Mouse (Mus musculus): ENCODE data around the gene Alg11. TPM values are rescaled to one million over a fixed set of nuclear protein-coding genes. Genes with fewer than 3 reads are reported as not detected.

The Alg11 gene
- total RNA-seq, 1 experiment: 44.7 TPM

DNA sequence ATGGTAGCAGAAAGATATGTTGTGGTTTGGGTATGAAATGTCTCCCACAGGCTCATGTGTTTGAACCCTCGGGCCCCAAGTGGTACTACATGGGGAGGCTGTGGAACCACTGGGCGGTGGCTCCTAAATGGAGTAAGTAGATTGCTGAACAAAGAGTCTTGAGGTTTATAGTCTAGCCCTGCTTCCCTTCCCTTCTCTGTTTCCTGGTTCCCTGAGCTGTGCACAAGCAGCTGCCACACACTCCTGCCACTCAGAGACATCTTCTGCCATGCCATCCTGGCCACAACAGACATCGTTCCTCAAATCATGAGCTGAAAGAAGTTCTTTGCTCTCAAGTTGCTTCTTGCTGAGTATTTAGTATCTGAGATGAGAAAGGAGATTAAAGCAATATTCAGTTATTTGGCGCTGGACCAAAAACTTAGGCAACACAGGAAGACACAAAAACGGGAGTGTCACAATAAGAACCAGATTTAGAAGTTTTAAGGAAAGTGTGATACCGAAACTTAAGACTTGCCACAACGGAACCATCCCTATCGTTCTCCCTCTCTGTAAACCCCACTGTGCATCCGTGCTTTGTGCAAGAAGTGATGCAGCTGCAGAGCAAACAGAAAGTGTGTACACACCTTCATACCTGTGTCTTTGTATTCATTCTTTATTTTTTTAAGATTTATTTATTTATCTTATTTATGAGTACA, 18.9 kb downstream of the Alg11 start:
- no peak overlapping the region for H3K4me3 ChIP-seq (ENCODE audit: insufficient read depth in 1 of 2, low read depth in 1 of 2, low read length in 2 of 2, poor library complexity in 1 of 2, severe bottlenecking in 1 of 2)
- no peak for DNase-seq (ENCODE audit: low read depth, low spot score)
- H3K27ac ChIP-seq (ENCODE audit: insufficient read depth, low read depth, low read length, poor library complexity, severe bottlenecking): no peak overlapping the region
- TF ChIP-seq ZNF384 (IDR thresholded peaks at IDR 0.05; ENCODE audit: low read depth, low read length): no peak
- no peak for TF ChIP-seq CHD2 (IDR thresholded peaks at IDR 0.05; ENCODE audit: low read depth, low read length)
- no peak for TF ChIP-seq HCFC1 (IDR thresholded peaks at IDR 0.05; ENCODE audit: borderline replicate concordance, insufficient read depth, low read length)
- H3K36me3 ChIP-seq (ENCODE audit: control insufficient read depth, insufficient read depth, low read length, poor library complexity, severe bottlenecking): no peaks in the 10 kb centered on the region
- no peaks in the 10 kb centered on the region for H3K4me1 ChIP-seq (ENCODE audit: control insufficient read depth in 2 of 2, insufficient read depth in 2 of 2, low read length in 2 of 2, poor library complexity in 1 of 2)
- in situ Hi-C loops (cut with MboI; ENCODE audit: low sequenced_read_pairs in 2 of 2, unreplicated experiment in 2 of 2): no loop called here
- H3K9me3 ChIP-seq (ENCODE audit: control insufficient read depth, insufficient read depth, low read depth, low read length): no peaks in the 10 kb centered on the region
- H3K9ac ChIP-seq (ENCODE audit: insufficient read depth, low read depth, low read length, poor library complexity, severe bottlenecking): no peak overlapping the region

DNA sequence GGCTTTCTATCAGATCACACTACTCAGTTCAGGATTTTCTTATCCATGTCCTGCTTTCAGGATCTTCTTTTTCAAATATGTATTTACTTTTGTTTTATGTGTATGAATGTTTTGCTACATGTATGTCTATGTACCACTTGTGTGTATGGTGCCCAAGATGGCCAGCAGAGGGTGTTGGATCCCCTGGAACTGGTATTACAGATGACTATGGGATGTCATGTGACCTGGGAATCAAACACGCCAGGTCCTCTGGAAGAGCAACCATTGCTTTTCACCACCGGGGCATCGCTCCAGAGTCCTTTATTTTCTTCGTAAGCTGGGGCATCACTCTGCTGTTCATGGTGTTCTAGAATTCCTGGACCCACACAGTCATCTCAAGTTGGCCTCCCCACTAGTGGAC, 28.7 kb downstream of the Alg11 start:
- Histone ChIP-seq H3K9ac (ENCODE audit: insufficient read depth, low read depth, low read length, poor library complexity, severe bottlenecking) (no peak overlapping the region), H3K4me3 (ENCODE audit: insufficient read depth in 1 of 2, low read depth in 1 of 2, low read length in 2 of 2, poor library complexity in 1 of 2, severe bottlenecking in 1 of 2) (no peak overlapping the region), H3K36me3 (ENCODE audit: control insufficient read depth, insufficient read depth, low read length, poor library complexity, severe bottlenecking) (no peaks in the 10 kb centered on the region), H3K9me3 (ENCODE audit: control insufficient read depth, insufficient read depth, low read depth, low read length) (no peaks in the 10 kb centered on the region), H3K27ac (ENCODE audit: insufficient read depth, low read depth, low read length, poor library complexity, severe bottlenecking) (no peak overlapping the region), H3K4me1 (ENCODE audit: control insufficient read depth in 2 of 2, insufficient read depth in 2 of 2, low read length in 2 of 2, poor library complexity in 1 of 2) (no peaks in the 10 kb centered on the region; a peak in 1 of 4 replicates)
- DNase-seq (ENCODE audit: low read depth, low spot score): no peak
- no peak for TF ChIP-seq HCFC1 (IDR thresholded peaks at IDR 0.05; ENCODE audit: borderline replicate concordance, insufficient read depth, low read length)
- TF ChIP-seq ZC3H11A (IDR thresholded peaks at IDR 0.05; ENCODE audit: borderline replicate concordance, low read depth, low read length): no peak
- TF ChIP-seq ZNF384 (IDR thresholded peaks at IDR 0.05; ENCODE audit: low read depth, low read length): no peak
- no peak for TF ChIP-seq MAFK (IDR thresholded peaks at IDR 0.05; ENCODE audit: insufficient read depth, low read depth, low read length)
- no peak for TF ChIP-seq CHD2 (IDR thresholded peaks at IDR 0.05; ENCODE audit: low read depth, low read length)
- in situ Hi-C loops (cut with MboI; ENCODE audit: low sequenced_read_pairs in 2 of 2, unreplicated experiment in 2 of 2): no loop called here

DNA sequence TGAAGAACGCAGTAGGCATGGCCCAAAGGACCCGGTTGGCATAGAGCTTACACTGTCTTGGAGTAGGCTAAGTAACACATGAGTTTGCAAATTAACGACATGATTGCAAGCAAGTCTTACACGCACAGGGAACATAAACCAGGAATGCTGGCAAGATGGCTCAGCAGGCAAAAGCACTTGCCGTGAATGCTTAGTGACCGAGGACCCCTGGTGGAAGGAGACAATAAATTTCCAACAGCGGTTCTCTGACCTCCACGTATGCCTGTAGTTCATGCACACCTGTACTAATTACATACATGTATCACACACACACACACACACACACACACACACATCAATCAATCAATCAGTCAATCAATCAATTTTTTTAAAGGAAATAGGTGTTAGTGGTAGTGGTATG, 31.0 kb downstream of the Alg11 start:
- H3K4me1 ChIP-seq (ENCODE audit: control insufficient read depth in 2 of 2, insufficient read depth in 2 of 2, low read length in 2 of 2, poor library complexity in 1 of 2): no peaks in the 10 kb centered on the region; a peak in 1 of 4 replicates
- no peak overlapping the region for H3K4me3 ChIP-seq (ENCODE audit: insufficient read depth in 1 of 2, low read depth in 1 of 2, low read length in 2 of 2, poor library complexity in 1 of 2, severe bottlenecking in 1 of 2)
- in situ Hi-C loops (cut with MboI; ENCODE audit: low sequenced_read_pairs in 2 of 2, unreplicated experiment in 2 of 2): no loop called here
- H3K36me3 ChIP-seq (ENCODE audit: control insufficient read depth, insufficient read depth, low read length, poor library complexity, severe bottlenecking): no peaks in the 10 kb centered on the region
- no peak for DNase-seq (ENCODE audit: low read depth, low spot score)
- no peak overlapping the region for H3K27ac ChIP-seq (ENCODE audit: insufficient read depth, low read depth, low read length, poor library complexity, severe bottlenecking)
- no peaks in the 10 kb centered on the region for H3K9me3 ChIP-seq (ENCODE audit: control insufficient read depth, insufficient read depth, low read depth, low read length)
- H3K9ac ChIP-seq (ENCODE audit: insufficient read depth, low read depth, low read length, poor library complexity, severe bottlenecking): no peak overlapping the region
- no peak for TF ChIP-seq ZNF384 (IDR thresholded peaks at IDR 0.05; ENCODE audit: low read depth, low read length)
- TF ChIP-seq HCFC1 (IDR thresholded peaks at IDR 0.05; ENCODE audit: borderline replicate concordance, insufficient read depth, low read length): no peak
- TF ChIP-seq CHD2 (IDR thresholded peaks at IDR 0.05; ENCODE audit: low read depth, low read length): no peak
- TF ChIP-seq ZC3H11A (IDR thresholded peaks at IDR 0.05; ENCODE audit: borderline replicate concordance, low read depth, low read length): no peak; the same call in 1 of the 2 replicates
- TF ChIP-seq MAFK (IDR thresholded peaks at IDR 0.05; ENCODE audit: insufficient read depth, low read depth, low read length): no peak

DNA sequence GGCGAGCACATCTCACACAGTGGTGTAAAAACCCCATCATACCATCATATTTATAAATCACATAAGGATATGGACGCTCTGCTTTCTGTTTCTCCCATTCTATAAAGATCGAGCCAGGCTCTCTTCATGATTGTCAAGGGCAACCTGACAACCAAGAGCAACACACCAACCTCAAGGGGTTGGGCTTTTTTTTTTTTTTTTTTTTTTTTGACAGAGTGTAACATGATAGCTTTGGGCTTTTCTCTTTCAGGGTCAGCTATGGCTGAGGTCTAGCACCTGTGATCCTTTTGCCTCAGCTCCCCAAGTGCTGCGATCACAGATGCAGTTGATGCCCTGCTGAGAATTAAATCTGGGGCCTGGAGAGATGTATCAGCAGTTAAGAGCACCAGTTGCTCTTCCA, 46.5 kb downstream of the Alg11 start:
- Histone ChIP-seq H3K36me3 (ENCODE audit: control insufficient read depth, insufficient read depth, low read length, poor library complexity, severe bottlenecking) (no peaks in the 10 kb centered on the region), H3K9me3 (ENCODE audit: control insufficient read depth, insufficient read depth, low read depth, low read length) (no peaks in the 10 kb centered on the region), H3K9ac (ENCODE audit: insufficient read depth, low read depth, low read length, poor library complexity, severe bottlenecking) (no peak overlapping the region), H3K4me1 (ENCODE audit: control insufficient read depth in 2 of 2, insufficient read depth in 2 of 2, low read length in 2 of 2, poor library complexity in 1 of 2) (no peaks in the 10 kb centered on the region), H3K27ac (ENCODE audit: insufficient read depth, low read depth, low read length, poor library complexity, severe bottlenecking) (no peak overlapping the region), H3K4me3 (ENCODE audit: insufficient read depth in 1 of 2, low read depth in 1 of 2, low read length in 2 of 2, poor library complexity in 1 of 2, severe bottlenecking in 1 of 2) (no peak overlapping the region)
- TF ChIP-seq ZNF384 (IDR thresholded peaks at IDR 0.05; ENCODE audit: low read depth, low read length): peak; percentile 87
- TF ChIP-seq ZC3H11A (IDR thresholded peaks at IDR 0.05; ENCODE audit: borderline replicate concordance, low read depth, low read length): no peak
- TF ChIP-seq CHD2 (IDR thresholded peaks at IDR 0.05; ENCODE audit: low read depth, low read length): no peak
- no peak for TF ChIP-seq HCFC1 (IDR thresholded peaks at IDR 0.05; ENCODE audit: borderline replicate concordance, insufficient read depth, low read length)
- in situ Hi-C loops (cut with MboI; ENCODE audit: low sequenced_read_pairs in 2 of 2, unreplicated experiment in 2 of 2): no loop called here
- DNase-seq (ENCODE audit: low read depth, low spot score): no peak

Other genes starting within 250 kb of the Alg11 start
- gene Defb50, start 237.2 kb upstream of the Alg11 start, total RNA-seq (2012; rRNA removed): not detected in 2 replicates
- not detected in 2 replicates for gene Defb2, start 220.8 kb upstream of the Alg11 start, total RNA-seq (2012; rRNA removed)
- not detected in 2 replicates for gene Defb10, start 201.8 kb upstream of the Alg11 start, total RNA-seq (2012; rRNA removed)
- gene Defb9, start 175.3 kb upstream of the Alg11 start, total RNA-seq (2012; rRNA removed): not detected in 2 replicates
- not detected in 2 replicates for gene Defb11, start 154.3 kb upstream of the Alg11 start, total RNA-seq (2012; rRNA removed)
- gene Defb15, start 128.0 kb upstream of the Alg11 start, total RNA-seq (2012; rRNA removed): not detected in 2 replicates
- gene Defb35, start 122.4 kb upstream of the Alg11 start, total RNA-seq (2012; rRNA removed): not detected in 2 replicates
- not detected in 2 replicates for gene Defb13, start 114.0 kb upstream of the Alg11 start, total RNA-seq (2012; rRNA removed)
- 0.21 TPM in 1 of 2 replicates, not detected in the other for gene Fam90a1a, start 102.0 kb upstream of the Alg11 start, total RNA-seq (2012; rRNA removed)
- not detected in 2 replicates for gene Ccdc70, start 90.9 kb upstream of the Alg11 start, total RNA-seq (2012; rRNA removed)
- 3.2 and 5.3 TPM in 2 replicates for gene Atp7b, start 416 bp upstream of the Alg11 start, total RNA-seq (2012; rRNA removed)
- not detected in 2 replicates for gene Nek5, start 64.3 kb downstream of the Alg11 start, total RNA-seq (2012; rRNA removed)
- 3.4 and 7.9 TPM in 2 replicates for gene Nek3, start 105.7 kb downstream of the Alg11 start, total RNA-seq (2012; rRNA removed)
- gene Ckap2, start 125.1 kb downstream of the Alg11 start, total RNA-seq (2012; rRNA removed): 67.4 and 68.7 TPM in 2 replicates
- 20.6 and 25.9 TPM in 2 replicates for gene Vps36, start 132.1 kb downstream of the Alg11 start, total RNA-seq (2012; rRNA removed)
- gene Thsd1, start 166.6 kb downstream of the Alg11 start, total RNA-seq (2012; rRNA removed): 3.6 and 5.4 TPM in 2 replicates
- not detected in 2 replicates for gene Tpte, start 222.7 kb downstream of the Alg11 start, total RNA-seq (2012; rRNA removed)

Data from ES-E14 (cell line).